Mouse (Mus musculus) neural tube, embryonic 10.5 days (tissue): ENCODE measurements around the gene Ankrd39.
"Not testable (repeated sequence)": the region's sequence is repeated elsewhere in the genome, so short reads cannot be mapped to it uniquely, and the experiment has no call there.

ENCODE experiments used
- DNase-seq: peaks from one replicate; pipeline ENCODE4 v3.0.0-alpha.2; 2017; ENCODE audit warnings: low spot score; ENCODE audit errors: extremely low spot score

Ankrd39 gene

DNA sequence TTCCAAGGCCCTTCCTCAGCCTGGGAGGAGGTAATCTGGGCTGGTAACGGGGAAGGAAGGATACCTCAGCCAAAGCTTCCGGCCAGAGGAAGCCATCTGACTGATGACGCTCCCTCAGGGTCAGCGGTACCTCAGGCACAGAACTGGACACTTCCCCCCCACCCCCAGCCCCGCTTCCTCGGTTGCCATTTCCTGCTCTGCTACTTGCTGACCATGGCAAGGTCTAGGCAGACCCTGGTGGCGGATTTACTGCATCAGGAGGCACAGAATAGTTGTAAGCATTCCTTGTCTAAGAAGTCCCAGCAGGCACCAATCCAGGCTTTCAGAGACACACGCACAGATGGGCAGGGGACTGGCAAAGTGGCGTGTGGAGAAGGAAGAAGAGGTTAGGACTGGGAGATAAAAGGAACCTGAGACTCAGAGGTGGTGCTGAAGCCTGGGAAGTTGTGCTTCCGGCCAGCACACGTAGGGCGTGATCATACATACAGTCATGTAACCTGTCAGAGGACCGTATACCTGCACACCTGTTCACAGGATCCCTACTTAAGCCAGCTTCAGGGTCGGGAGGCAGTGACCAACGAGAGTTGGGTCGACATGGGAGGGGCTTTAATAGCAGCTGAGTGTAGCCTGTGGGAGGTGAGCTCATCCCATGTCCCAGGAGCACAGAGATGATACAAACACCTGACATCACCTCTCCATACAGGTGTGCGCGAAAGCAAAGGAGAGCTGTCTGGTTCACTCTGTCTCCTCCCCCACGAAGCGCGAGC lies 7.6 kb upstream of the Ankrd39 start:
- no peak for DNase-seq

DNA sequence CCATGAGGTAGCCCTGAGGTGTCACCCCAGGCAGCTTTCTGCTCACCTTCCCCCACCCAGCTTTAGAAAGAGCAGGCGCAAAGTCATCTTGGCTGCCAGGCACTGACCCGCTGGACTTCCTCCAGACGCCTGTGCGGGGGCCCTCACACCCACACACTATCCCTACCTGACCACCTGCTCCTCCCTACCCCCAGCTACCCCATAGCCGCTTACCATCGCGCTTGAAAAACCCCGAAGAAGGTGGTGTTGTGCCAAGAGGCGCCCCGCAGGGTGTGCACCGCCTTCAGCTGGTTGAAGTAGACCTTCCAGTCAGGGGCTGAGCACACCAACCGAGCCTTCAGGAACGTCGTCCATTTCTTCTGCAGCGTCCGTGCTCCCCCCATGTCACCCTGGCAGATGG lies 5.3 kb upstream of the Ankrd39 start:
- DNase-seq: no peak

DNA sequence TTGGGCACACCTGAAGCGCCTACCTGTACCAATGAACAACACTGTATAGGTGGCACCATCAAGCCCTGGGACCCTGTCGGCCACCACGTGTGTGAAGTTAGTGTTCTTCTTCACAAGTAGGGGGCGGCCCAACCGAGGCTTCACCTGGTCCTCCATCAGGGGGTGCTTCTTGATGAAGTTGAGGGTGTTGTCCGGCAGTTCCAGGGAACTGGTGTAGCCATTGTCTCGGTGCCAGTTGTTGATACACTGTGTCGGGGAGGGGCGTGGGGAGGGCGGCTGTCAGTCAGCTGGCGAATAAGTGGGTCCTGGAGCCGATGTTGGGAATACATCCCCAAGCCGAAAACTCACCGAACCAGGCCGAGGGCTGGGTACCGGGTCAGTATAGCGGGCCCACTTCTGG lies 4.7 kb upstream of the Ankrd39 start:
- no peak for DNase-seq

DNA sequence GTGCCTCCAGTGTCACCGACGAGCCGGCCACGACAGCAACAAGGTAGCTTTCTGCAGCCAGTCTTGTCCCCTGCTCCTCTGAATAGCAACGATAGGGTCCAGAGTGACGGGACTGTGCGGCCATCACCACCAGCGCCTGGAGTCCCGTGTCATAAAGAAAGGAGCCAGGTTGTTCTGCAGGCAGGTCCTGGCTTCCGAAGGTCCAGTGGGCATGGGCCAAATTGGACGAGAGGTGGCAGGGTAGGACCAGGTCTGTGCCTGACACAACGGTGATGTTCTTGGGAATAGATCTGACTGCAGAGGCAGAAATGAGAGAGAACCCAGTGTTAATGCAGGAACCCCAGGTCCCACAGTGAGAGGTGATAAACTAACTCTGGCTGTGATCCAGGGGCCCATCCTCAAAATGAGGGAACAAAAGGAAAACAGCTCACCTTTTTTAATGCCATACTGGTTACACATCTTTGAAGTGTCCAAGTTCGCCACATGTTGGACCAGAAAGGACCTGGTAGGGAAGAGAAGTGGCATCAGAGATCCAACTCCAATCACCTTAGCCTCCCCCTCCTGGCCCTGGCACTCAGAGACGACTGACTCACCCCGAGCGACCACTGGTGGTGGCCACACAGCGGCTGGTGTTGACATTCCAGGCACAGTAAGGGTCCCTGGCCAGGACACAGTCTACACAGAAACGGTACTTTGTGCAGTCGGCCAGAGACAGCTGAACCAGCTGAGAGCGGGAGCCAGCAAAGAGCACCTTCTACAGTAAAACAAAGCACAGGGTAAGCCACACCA lies 3.0 kb upstream of the Ankrd39 start:
- DNase-seq: no peak

DNA sequence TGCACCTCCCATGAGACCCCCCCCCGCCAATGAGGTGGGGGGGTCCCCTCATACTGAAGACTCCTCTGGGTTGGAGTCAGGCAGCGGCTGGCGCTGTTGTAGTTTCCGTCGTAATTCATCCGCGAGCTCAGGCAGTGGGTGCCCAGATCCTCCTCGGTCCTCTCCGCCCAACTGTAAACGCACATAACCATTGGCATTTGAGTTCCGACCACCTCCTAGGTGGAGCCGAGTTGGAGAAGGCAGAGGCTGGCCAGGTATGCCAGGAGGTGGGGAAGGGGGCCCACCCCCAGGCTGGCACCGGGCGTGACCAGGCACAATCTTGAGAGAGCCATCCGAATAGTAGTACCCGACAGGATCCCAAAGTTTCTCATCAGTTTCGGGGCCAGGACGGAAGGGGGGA lies 2.2 kb upstream of the Ankrd39 start:
- DNase-seq: no peak

DNA sequence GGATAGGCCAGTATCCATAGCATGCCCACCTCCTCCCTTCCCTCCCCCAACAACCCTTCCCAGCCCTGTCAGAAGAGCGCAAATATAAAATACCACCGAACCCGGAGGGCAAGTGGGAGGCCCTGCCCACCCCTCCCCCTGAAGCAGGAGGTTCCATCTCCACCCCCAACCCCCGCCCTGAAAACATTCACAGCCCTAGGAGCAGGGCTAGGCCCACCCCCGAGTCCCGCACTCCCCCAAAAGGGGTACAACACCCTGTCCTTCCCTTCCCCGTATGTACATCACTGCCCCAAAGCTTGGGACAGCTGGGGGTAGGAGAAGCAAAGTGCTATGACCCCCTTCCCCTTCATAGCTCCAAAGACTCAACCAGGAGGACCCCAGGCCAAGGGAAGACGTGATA lies 1.5 kb upstream of the Ankrd39 start:
- no peak for DNase-seq

DNA sequence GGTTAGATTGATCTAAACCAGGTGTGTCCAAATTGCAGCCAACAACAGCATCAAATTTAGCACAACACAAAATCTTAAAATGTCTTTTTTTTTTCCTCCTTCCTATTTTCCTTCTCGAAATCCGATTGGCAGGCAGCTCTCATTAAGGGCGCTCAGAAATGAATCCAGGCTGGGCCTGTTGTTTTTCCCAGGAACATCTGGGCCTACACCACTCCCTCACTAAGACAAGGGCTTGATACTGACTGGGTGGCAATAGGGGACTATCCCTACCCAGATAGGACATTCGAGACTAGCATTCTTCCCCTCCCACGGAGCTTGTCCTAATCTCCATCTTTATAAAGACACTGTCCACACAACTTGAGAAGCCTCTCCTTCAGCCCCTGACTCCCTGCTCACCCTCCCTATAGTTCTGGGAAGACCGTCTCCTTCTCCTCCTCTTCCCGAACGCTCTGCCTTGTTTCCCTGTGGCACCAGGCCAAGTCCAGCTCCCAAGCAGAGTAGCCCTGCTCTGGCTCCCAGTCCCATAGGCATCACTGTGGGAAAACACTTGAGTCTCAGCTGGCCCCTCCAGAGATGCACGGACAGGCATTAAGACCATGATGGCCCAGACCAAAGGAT lies 845 bp upstream of the Ankrd39 start:
- no peak for DNase-seq

DNA sequence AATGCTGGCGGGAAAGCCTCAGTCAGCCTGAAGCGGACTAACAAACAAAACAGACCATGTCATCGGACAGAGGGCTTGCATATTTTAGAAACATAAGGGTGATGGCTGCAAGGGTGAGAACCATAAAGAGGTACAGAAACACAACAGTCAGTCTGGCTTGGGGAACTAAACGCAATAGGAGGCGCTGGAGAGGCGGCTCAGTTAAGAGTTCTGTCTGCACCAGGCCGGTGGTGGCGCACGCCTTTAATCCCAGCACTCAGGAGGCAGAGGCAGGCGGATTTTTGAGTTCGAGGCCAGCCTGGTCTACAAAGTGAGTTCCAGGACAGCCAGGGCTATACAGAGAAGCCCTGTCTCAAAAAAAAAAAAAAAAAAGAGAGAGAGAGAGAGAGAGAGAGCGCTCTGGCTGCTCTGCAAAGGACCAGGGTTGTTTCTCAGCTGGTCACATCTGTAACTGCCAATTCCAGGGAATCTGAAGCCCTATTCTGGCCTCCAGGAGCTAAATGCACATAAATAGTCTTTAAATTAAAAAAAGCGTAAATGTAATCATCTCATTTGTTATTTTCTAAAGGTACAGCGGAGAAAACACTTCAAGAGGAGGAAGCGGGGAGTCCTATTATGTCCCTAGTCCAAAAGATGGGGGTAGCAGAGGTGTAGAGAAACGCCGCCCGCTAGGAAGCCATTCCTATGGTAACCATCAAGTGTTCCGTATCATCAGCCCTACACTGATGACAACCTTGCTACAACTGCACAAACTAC lies 1.2 kb downstream of the Ankrd39 start:
- no peak for DNase-seq

DNA sequence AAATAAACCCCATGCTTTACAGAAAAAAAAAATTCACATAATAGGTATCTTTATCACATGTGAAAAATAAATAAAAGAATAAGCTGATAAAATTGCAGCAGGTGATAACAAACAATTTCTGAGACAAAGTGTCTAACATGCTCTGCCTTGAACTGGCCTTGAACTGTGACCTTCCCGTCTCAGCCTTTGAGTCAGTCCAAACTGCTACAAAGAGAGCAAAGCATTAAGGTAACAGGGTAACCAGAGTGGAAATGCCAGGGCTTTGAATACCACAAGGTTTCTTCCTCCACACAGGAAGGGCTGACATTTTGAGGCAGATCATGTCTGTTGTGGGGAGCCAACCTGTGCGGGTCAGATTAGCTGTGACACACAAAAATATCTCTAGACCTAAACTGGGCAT lies 1.9 kb downstream of the Ankrd39 start:
- no peak for DNase-seq

DNA sequence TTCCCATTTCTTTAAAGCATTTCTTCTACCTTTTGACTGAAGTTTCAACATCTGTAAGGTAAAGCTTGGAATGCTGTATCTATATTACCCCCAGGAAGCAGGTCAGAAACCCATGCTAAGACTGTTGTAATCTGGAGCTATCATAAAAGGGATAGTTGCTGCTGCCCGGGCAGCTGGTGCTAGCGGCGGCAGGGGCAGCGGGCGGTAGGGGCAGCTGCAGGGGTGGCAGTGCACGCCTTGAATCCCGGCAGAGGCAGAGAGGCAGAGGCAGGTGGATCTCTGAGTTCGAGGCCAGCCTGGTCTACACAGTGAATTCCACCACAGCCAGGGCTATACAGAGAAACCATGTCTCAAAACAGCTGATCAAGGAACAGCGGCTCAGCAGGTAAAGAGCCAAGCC lies 4.3 kb downstream of the Ankrd39 start:
- DNase-seq: no peak

DNA sequence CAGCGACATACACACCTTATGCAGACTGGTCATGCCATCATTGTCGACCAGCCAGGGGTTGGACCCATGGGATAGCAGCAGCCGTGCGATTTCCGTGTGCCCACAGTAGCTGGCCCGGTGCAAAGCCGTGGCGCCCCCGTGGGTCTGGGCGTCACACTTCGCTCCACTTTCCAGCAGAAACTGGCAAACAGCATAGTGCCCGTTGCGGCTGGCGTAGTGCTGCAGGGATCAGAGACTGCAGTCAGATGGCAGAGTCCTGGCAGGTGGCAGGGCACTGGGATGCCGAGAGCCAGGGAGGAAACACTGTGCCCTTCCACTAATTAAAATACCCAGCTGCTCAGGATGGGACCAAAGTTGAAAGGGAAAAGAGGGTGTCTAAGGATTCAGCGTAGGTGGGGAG lies 5.4 kb downstream of the Ankrd39 start:
- no peak for DNase-seq

DNA sequence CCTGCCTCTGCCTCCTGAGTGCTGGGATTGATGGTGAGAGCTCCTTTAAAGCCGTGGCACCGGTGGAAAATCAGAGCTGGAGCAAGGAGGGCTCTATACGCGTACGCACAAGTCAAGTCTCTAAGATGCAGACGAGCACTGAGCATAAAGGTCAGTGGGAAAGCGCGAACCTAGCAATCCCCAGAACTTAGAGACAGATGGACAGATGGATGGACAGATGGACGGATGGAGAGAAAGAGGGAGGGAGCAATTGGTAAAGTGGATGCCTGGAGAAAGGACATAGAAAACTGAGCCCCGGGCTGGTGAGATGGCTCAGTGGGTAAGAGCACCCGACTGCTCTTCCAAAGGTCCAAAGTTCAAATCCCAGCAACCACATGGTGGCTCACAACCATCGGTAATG lies 6.4 kb downstream of the Ankrd39 start:
- no peak for DNase-seq

DNA sequence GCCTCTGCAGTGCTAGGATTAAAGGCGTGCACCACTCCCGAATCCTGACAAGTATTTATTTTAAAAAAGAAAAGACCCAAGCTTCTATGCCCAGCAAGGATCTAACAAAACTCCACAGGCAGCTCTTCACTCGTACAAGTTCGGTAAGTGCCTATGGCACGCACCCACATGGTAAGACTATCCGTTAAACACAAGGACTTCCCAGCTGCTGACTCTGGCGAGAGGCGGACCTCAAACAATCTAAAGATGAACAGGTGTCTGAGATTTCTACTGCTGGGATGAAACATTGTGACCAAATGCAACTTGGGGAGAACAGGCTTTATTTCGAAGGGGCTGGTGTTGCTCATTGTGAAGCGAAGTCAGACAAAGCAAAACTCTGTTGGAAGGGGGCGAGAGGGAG lies 7.1 kb downstream of the Ankrd39 start:
- no peak for DNase-seq

DNA sequence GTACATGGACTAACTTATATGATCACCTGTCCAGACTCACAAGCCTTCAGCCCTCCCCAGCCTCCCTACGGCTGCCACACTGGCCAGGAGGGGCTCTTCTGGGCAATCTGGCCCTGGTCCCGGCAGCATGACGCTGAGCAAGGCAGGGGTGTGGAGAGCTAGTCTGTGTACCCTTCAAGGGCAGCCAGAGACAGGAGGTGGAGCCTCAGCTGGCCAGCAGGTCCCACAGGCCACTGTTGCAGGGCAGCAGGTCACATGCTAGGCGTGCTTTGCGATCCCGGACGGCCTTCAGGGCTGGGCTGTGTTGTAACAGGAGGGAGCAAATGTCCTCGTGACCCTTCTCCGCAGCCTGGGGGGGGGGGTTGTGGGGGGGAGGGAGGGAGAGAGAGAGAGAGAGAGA lies 8.1 kb downstream of the Ankrd39 start, which contains the start of gene Gm42417:
Gene Gm42417, minus strand, starts transcription at position 244 of the 400 bp plus-strand sequence.
- no peak for DNase-seq

DNA sequence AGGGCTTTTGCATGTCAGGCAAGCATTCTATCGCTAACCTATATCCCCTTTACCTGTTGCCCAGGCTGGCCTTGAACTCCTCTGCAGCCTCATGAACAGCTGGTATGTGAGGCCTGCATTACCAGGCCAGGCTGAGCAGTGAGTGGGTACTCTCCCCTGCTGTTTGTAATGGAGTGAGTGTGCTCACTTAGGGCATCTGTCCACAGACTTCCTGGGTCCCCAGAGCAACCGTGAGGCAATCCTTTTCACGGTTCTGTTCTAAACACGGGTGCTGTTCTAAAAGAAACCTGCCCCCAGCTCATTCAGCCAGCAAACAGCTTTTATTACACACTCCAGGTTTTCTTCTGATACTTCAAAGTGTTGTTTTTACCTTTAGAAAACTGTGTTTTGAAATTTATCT lies 8.5 kb downstream of the Ankrd39 start:
- no peak for DNase-seq

DNA sequence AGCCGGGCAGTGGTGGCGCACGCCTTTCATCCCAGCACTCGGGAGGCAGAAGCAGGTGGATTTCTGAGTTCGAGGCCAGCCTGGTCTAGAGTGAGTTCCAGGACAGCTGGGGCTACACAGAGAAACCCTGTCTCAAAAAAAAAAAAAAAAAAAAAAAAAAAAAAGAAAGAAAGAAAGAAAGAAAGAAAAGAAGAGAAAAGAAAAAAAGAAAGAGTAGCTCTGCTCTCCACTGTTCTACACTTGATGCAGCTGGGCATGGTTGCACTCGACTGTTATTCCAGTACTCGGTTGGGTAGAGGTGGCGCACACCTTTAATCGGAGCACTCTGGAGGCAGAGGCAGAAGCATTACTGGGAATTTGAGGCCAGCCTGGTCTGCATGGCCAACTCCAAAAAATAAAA lies 10.5 kb downstream of the Ankrd39 start, which contains the start of gene Ankrd23:
Gene Ankrd23, minus strand, starts transcription at position 101 of the 400 bp plus-strand sequence.
- not testable (repeated sequence) for DNase-seq

DNA sequence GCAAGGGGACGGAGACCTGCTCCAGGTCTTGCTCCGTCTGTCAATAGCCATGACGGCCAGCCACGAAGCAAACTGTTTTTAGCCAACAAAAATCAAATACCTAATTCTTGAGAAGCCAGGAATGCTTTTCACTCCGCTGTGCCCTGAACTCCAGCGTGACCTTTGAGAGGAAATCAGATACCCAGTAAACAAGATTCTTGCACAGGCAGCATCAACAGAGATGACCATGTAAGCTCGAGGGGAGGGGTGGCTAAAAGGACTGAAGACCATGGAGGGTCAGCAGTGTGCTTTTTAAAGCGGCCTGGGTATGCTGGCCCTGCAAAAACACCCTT lies 10.9 kb downstream of the Ankrd39 start:
- DNase-seq: no peak

DNA sequence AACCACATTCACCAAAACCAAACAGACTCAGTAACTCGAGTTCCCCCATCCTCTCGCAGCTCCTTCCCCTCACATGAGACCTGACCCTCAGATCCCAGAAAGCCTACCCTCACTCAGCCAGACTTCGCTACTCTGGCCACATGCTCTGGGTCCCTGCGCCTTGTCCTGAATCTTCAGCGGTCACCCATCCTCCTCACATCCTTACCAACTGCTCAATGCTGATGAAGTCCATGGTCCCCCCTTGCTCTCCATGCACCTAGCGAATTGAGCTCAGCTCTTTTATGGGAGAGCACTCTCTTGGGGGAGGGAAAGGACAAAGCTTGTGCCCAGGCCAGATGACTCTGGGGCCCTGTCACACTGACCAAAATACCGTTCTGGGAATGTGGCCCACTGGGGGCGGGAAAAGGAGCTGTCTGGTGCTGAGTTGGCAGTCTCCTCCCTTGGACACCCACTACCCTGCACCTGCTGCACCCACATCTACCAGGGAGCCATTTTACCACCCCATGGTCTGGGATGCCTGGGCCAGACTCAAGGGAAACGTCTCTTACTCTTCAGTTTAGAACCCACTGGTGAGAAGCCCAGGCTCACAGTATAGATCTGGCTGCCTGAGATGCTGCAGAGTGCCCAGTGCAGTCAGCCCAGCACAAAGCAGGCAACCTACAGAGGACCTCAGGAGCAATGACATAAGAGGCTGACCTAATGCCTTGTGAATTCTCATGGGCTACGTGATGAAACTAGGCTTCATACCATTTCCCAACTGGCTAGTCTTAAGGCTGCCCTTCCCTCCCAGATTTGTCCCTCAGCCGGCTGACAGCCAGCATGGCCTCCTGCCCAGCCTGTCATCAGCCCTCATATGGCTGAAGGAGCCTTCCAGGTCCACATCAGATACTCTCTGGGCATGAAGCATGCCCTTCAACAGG lies 11.5 kb downstream of the Ankrd39 start:
- no peak for DNase-seq

DNA sequence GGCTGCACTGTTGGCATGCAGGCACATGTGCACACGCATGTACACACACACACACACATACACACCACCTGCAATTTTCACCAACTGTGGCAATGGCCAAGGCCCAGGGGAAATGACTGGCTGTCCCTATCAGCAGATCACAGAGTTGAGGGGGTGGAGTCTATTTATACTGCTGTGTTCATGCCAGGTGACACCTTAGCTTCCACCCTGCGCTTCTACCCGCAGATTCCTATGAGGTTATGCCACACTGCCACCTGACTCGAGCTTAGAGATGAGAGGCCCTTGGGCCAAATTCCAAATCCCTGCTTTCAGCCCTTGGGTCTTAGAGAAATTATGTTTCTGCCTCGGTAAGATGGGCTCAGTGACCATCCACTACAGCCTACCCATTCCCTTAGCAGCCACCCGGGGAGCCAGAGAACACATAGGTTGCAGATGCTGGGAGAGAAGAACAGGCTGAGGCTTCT lies 12.6 kb downstream of the Ankrd39 start:
- no peak for DNase-seq

DNA sequence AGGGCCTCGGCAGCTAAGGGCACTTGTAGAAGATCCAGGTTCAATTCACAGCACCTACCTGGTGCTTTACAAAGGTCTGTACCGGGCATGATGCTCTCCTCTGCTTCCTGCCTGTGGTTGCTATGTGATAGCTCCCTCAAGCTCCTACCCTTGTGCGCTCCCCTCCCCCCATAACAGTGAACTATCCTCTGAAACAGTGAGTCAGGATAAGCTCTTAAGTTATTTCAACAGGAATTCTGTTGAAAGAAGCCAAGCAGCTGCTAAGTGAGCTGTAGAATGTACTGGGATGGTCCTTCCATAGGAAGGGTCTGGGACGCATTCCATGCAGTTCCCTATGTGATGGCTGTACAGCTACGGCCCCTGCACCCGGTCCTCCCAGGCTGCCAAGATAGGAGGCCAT lies 13.7 kb downstream of the Ankrd39 start:
- no peak for DNase-seq

DNA sequence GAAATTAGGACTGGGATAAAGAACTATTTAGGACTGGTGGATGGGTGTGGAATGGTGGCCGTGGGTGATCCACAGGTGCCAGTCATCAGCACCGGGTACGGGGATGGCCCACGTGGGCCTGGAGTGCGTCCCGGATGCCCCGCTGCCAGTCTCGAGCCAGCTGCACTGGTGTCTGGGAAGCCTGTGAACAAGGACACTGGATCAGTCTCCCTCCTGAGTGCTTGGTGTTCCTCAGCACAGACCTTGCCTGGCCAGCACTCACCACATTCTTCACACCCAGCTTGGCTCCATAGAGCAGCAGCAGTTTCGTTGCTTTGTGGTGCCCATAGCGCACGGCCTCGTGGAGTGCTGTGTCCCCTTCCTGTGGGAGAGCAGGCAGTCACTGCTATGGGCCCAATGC lies 15.8 kb downstream of the Ankrd39 start:
- DNase-seq: no peak
